Mouse (Mus musculus) embryonic facial prominence, embryonic 10.5 days (tissue): Measurements from ENCODE around the gene Satb2. TPM values are rescaled to one million over a fixed set of nuclear protein-coding genes. Genes with fewer than 3 reads are reported as not detected.

Source experiments
- DNase-seq: peaks from one replicate; pipeline ENCODE4 v3.0.0-alpha.2; 2017; ENCODE audit warnings: low spot score
- H3K27ac ChIP-seq: fragments of 300-500 bp; sonication (generic); replicated peaks from 2 replicates; pipeline ENCODE4 v1.5.1; 2016; ENCODE audit warnings: mild to moderate bottlenecking
- H3K27me3 ChIP-seq: fragments of 300-500 bp; sonication (generic); replicated peaks from 2 replicates; pipeline ENCODE4 v1.6.1; 2016; ENCODE audit warnings: low read depth, mild to moderate bottlenecking; ENCODE audit not compliant: poor library complexity, severe bottlenecking
- H3K36me3 ChIP-seq: fragments of 300-500 bp; sonication (generic); replicated peaks from 2 replicates; pipeline ENCODE4 v1.6.1; 2016; ENCODE audit warnings: mild to moderate bottlenecking, moderate library complexity
- H3K4me1 ChIP-seq: fragments of 300-500 bp; sonication (generic); 2 replicates; pipeline ENCODE4 v1.6.1; 2016
- H3K4me3 ChIP-seq: fragments of 300-500 bp; sonication (generic); 2 replicates; pipeline ENCODE4 v1.5.1; 2016; ENCODE audit warnings: mild to moderate bottlenecking, moderate library complexity
- H3K9me3 ChIP-seq: fragments of 300-500 bp; sonication (generic); 2 replicates; pipeline ENCODE4 v1.6.1; 2016; ENCODE audit warnings: mild to moderate bottlenecking
- WGBS: fragments of 180-500 bp; shearing (Covaris S2); methylation state at CpG from one replicate; pipeline ENCODE4 v1.1.7; 2016; 5-methylcytosine and 5-hydroxymethylcytosine counted together
- polyA plus RNA-seq: library from polyadenylated mRNA; unstranded; fragments of >200 nt; fragmentation: Nextera tagmentation; extraction: Ambion mirVana; gene quantifications from 2 replicates; pipeline ENCODE4 v1.2.1, GENCODE M21; 2016

The Satb2 gene
- polyA plus RNA-seq, 1 experiment from 2014 or later: 11.3 TPM

- H3K27ac ChIP-seq: no peak overlapping the region
- no peak for DNase-seq
- peaks cover 29% of the 10 kb centered on the region for H3K36me3 ChIP-seq
- 59% methylated on average over 13 of the region's 13 CpGs for WGBS
- no peak overlapping the region for H3K4me3 ChIP-seq
- H3K4me1 ChIP-seq: peaks cover 6% of the 10 kb centered on the region; the same call in 1 of the 2 replicates
- H3K9me3 ChIP-seq: no peaks in the 10 kb centered on the region
- H3K27me3 ChIP-seq: no peaks in the 10 kb centered on the region
Measured at GRCm38 (mm10) chr1:56898606-56899396, 79.6 kb downstream of the Satb2 start.

- Histone ChIP-seq H3K27me3 (no peaks in the 10 kb centered on the region), H3K36me3 (peaks cover 29% of the 10 kb centered on the region), H3K4me1 (peaks cover 6% of the 10 kb centered on the region; the same call in 1 of the 2 replicates), H3K27ac (no peak overlapping the region), H3K4me3 (no peak overlapping the region), H3K9me3 (no peaks in the 10 kb centered on the region)
- no peak for DNase-seq
- WGBS: 90% methylated on average over 8 of the region's 8 CpGs
Measured at GRCm38 (mm10) chr1:56897492-56898180, 80.8 kb downstream of the Satb2 start.

GRCm38 (mm10) chr1:56896670-56897069 lies 81.8 kb downstream of the Satb2 start:
- no peaks in the 10 kb centered on the region for H3K9me3 ChIP-seq
- peaks cover 6% of the 10 kb centered on the region; the same call in 1 of the 2 replicates for H3K4me1 ChIP-seq
- H3K4me3 ChIP-seq: no peak overlapping the region
- H3K27me3 ChIP-seq: no peaks in the 10 kb centered on the region
- no peak overlapping the region for H3K27ac ChIP-seq
- no peak for DNase-seq
- peaks cover 29% of the 10 kb centered on the region for H3K36me3 ChIP-seq
- 87% methylated on average over 3 of the region's 3 CpGs for WGBS

- Histone ChIP-seq H3K27ac (no peak overlapping the region), H3K4me1 (peaks cover 6% of the 10 kb centered on the region), H3K9me3 (no peaks in the 10 kb centered on the region), H3K27me3 (no peaks in the 10 kb centered on the region), H3K36me3 (peaks cover 24% of the 10 kb centered on the region), H3K4me3 (no peak overlapping the region)
- DNase-seq: no peak
- WGBS: 88% methylated on average over 5 of the region's 5 CpGs
Measured at GRCm38 (mm10) chr1:56892766-56893165, 85.7 kb downstream of the Satb2 start.

- Histone ChIP-seq H3K27me3 (no peaks in the 10 kb centered on the region), H3K4me3 (no peak overlapping the region), H3K27ac (no peak overlapping the region), H3K36me3 (peaks cover 14% of the 10 kb centered on the region), H3K4me1 (peaks cover 9% of the 10 kb centered on the region), H3K9me3 (no peaks in the 10 kb centered on the region)
- WGBS: 84% methylated on average over 1 of the region's 1 CpGs
- no peak for DNase-seq
Measured at GRCm38 (mm10) chr1:56888939-56889338, 89.5 kb downstream of the Satb2 start.

- H3K9me3 ChIP-seq: no peaks in the 10 kb centered on the region
- peaks cover 12% of the 10 kb centered on the region for H3K36me3 ChIP-seq
- H3K27me3 ChIP-seq: no peaks in the 10 kb centered on the region
- H3K4me3 ChIP-seq: no peak overlapping the region
- peaks cover 9% of the 10 kb centered on the region for H3K4me1 ChIP-seq
- DNase-seq: no peak
- H3K27ac ChIP-seq: no peak overlapping the region
Measured at GRCm38 (mm10) chr1:56887524-56887923, 90.9 kb downstream of the Satb2 start.

GRCm38 (mm10) chr1:56871485-56871884 lies 107.0 kb downstream of the Satb2 start:
- H3K4me3 ChIP-seq: no peak overlapping the region
- no peak for DNase-seq
- 0 out of 2 replicates have a peak, but pooled peaks cover 2% of the 10 kb centered on the region for H3K4me1 ChIP-seq
- 93% methylated on average over 8 of the region's 8 CpGs for WGBS
- peaks cover 21% of the 10 kb centered on the region for H3K36me3 ChIP-seq
- H3K9me3 ChIP-seq: no peaks in the 10 kb centered on the region
- no peak overlapping the region for H3K27ac ChIP-seq
- H3K27me3 ChIP-seq: no peaks in the 10 kb centered on the region

GRCm38 (mm10) chr1:56865246-56865645 lies 113.2 kb downstream of the Satb2 start:
- Histone ChIP-seq H3K4me1 (peaks cover 17% of the 10 kb centered on the region), H3K27ac (no peak overlapping the region), H3K9me3 (no peaks in the 10 kb centered on the region), H3K27me3 (no peaks in the 10 kb centered on the region), H3K4me3 (no peak overlapping the region), H3K36me3 (peaks cover 11% of the 10 kb centered on the region)
- WGBS: 72% methylated on average over 1 of the region's 1 CpGs
- no peak for DNase-seq

GRCm38 (mm10) chr1:56862799-56863198 lies 115.7 kb downstream of the Satb2 start:
- 54% methylated on average over 4 of the region's 4 CpGs for WGBS
- no peaks in the 10 kb centered on the region for H3K27me3 ChIP-seq
- H3K9me3 ChIP-seq: no peaks in the 10 kb centered on the region
- DNase-seq: peak; percentile 29
- H3K27ac ChIP-seq: no peak overlapping the region
- no peak overlapping the region for H3K4me3 ChIP-seq
- peaks cover 17% of the 10 kb centered on the region for H3K4me1 ChIP-seq
- 0 out of 2 replicates have a peak, but pooled peaks cover 6% of the 10 kb centered on the region for H3K36me3 ChIP-seq

- H3K4me1 ChIP-seq: peaks cover 6% of the 10 kb centered on the region; the same call in 1 of the 2 replicates
- H3K27me3 ChIP-seq: no peaks in the 10 kb centered on the region
- WGBS: 76% methylated on average over 8 of the region's 8 CpGs
- H3K4me3 ChIP-seq: no peak overlapping the region
- H3K36me3 ChIP-seq: no peaks in the 10 kb centered on the region
- DNase-seq: no peak
- H3K9me3 ChIP-seq: no peaks in the 10 kb centered on the region
- H3K27ac ChIP-seq: no peak overlapping the region
Measured at GRCm38 (mm10) chr1:56857202-56857601, 121.2 kb downstream of the Satb2 start.

- peaks cover 3% of the 10 kb centered on the region; the same call in 1 of the 2 replicates for H3K4me1 ChIP-seq
- WGBS: 95% methylated on average over 8 of the region's 8 CpGs
- H3K4me3 ChIP-seq: no peak overlapping the region
- H3K9me3 ChIP-seq: no peaks in the 10 kb centered on the region
- no peak for DNase-seq
- H3K27me3 ChIP-seq: no peaks in the 10 kb centered on the region
- peaks cover 9% of the 10 kb centered on the region; the same call in 1 of the 2 replicates for H3K36me3 ChIP-seq
- no peak overlapping the region for H3K27ac ChIP-seq
Measured at GRCm38 (mm10) chr1:56850446-56850845, 128.0 kb downstream of the Satb2 start.

GRCm38 (mm10) chr1:56846358-56846757 lies 132.1 kb downstream of the Satb2 start:
- Histone ChIP-seq H3K27ac (no peak overlapping the region), H3K9me3 (no peaks in the 10 kb centered on the region), H3K36me3 (peaks cover 16% of the 10 kb centered on the region; the same call in 1 of the 2 replicates), H3K4me1 (peaks cover 12% of the 10 kb centered on the region), H3K4me3 (no peak overlapping the region), H3K27me3 (no peaks in the 10 kb centered on the region)
- DNase-seq: no peak
- WGBS: 94% methylated on average over 9 of the region's 9 CpGs
